Mouse (Mus musculus) heart, embryonic 14.5 days (tissue): ENCODE data around the gene Cep83. TPM values are rescaled to one million over a fixed set of nuclear protein-coding genes. Genes with fewer than 3 reads are reported as not detected.

Experiments used
- ATAC-seq: fragments of 200-750 bp; cut with Nextera tagmentation; 2 replicates; pipeline ENCODE4 v1.8.0; 2017; ENCODE audit warnings: low read depth, moderate TSS enrichment; ENCODE audit not compliant: insufficient number of reproducible peaks, insufficient read depth, low FRiP score
- H3K27ac ChIP-seq, 2 experiments: fragments of 200-500 bp in 1 of 2; fragments of 300-500 bp in 1 of 2; sonication (generic) in 1 of 2; replicated peaks in 1 of 2; 2 replicates each; pipeline ENCODE4 v1.5.1; 2012 to 2014; ENCODE audit warnings: low read depth in 2 of 2, low read length in 2 of 2, control low read depth in 1 of 2, mild to moderate bottlenecking in 1 of 2, mixed read lengths in 1 of 2; ENCODE audit not compliant: control insufficient read depth in 1 of 2, insufficient read depth in 1 of 2
- H3K27me3 ChIP-seq: fragments of 300-500 bp; sonication (generic); 2 replicates; pipeline ENCODE4 v1.6.1; 2014; ENCODE audit warnings: mild to moderate bottlenecking, low read length, control low read depth; ENCODE audit not compliant: control insufficient read depth, insufficient read depth
- H3K36me3 ChIP-seq: fragments of 300-500 bp; sonication (generic); 2 replicates; pipeline ENCODE4 v1.6.1; 2014; ENCODE audit warnings: mild to moderate bottlenecking, control low read depth, low read length, mixed read lengths; ENCODE audit not compliant: control insufficient read depth, insufficient read depth
- H3K4me1 ChIP-seq, 2 experiments: fragments of 200-500 bp in 1 of 2; fragments of 300-500 bp in 1 of 2; sonication (generic) in 1 of 2; 2 replicates each; pipeline ENCODE4 v1.6.1; 2012 to 2014; ENCODE audit warnings: low read length in 2 of 2, control low read depth in 1 of 2, mixed read lengths in 1 of 2; ENCODE audit not compliant: control insufficient read depth in 2 of 2, insufficient read depth in 2 of 2
- H3K4me2 ChIP-seq: fragments of 300-500 bp; sonication (generic); 2 replicates; pipeline ENCODE4 v1.6.1; 2014; ENCODE audit warnings: mild to moderate bottlenecking, low read length
- H3K4me3 ChIP-seq, 2 experiments: fragments of 200-500 bp in 1 of 2; fragments of 300-500 bp in 1 of 2; sonication (generic) in 1 of 2; 2 replicates each; pipeline ENCODE4 v1.5.1; 2012 to 2014; ENCODE audit warnings: low read length in 2 of 2, mild to moderate bottlenecking in 2 of 2, control low read depth in 1 of 2, low read depth in 1 of 2, moderate library complexity in 1 of 2; ENCODE audit not compliant: control insufficient read depth in 1 of 2, insufficient read depth in 1 of 2
- H3K9ac ChIP-seq: fragments of 300-500 bp; sonication (generic); 2 replicates; pipeline ENCODE4 v1.6.1; 2014; ENCODE audit warnings: mild to moderate bottlenecking, low read length
- H3K9me3 ChIP-seq: fragments of 300-500 bp; sonication (generic); 2 replicates; pipeline ENCODE4 v1.6.1; 2016; ENCODE audit warnings: low read length, control low read depth; ENCODE audit not compliant: control insufficient read depth
- WGBS: fragments of 180-500 bp; shearing (Covaris S2); extraction: QIAGEN DNeasy Blood & Tissue Kit; methylation state at CpG from one replicate; pipeline ENCODE4 v1.1.7; 2014; 5-methylcytosine and 5-hydroxymethylcytosine counted together
- polyA plus RNA-seq: library from polyadenylated mRNA; unstranded; fragments of >200 nt; fragmentation: Nextera tagmentation; extraction: Ambion mirVana; gene quantifications from 2 replicates; pipeline ENCODE4 v1.2.1, GENCODE M21; 2014

Cep83 gene
- polyA plus RNA-seq, 1 experiment from 2014 or later: 21.5 TPM

GRCm38 (mm10) chr10:94689176-94689510 lies 689 bp downstream of the Cep83 start:
- Histone ChIP-seq H3K4me1 (peaks cover 3 to 9% of the 10 kb centered on the region in 2 experiments; a peak in 3 of 4 replicates), H3K4me3 (peak overlapping the region; percentile 74 to 97), H3K4me2 (peak overlapping the region; percentile 93), H3K36me3 (no peaks in the 10 kb centered on the region), H3K9me3 (no peaks in the 10 kb centered on the region), H3K9ac (peak overlapping the region; percentile 94), H3K27ac (peak overlapping the region; percentile 78 to 98), H3K27me3 (no peaks in the 10 kb centered on the region)
- no peak; the same call in 1 of the 2 replicates for ATAC-seq
- WGBS: 0% methylated on average over 7 of the region's 7 CpGs

GRCm38 (mm10) chr10:94690376-94690775 lies 1.9 kb downstream of the Cep83 start:
- ATAC-seq: no peak
- H3K9ac ChIP-seq: no peak overlapping the region
- 0 out of 2 replicates have a peak overlapping the region, but pooled peaks have one; percentile 2 for H3K4me2 ChIP-seq
- 58% methylated on average over 1 of the region's 1 CpGs for WGBS
- no peak overlapping the region for H3K27ac ChIP-seq
- peaks cover 3 to 9% of the 10 kb centered on the region in 2 experiments; a peak in 3 of 4 replicates for H3K4me1 ChIP-seq
- H3K9me3 ChIP-seq: no peaks in the 10 kb centered on the region
- H3K27me3 ChIP-seq: no peaks in the 10 kb centered on the region
- no peaks in the 10 kb centered on the region for H3K36me3 ChIP-seq
- no peak overlapping the region for H3K4me3 ChIP-seq

DNA sequence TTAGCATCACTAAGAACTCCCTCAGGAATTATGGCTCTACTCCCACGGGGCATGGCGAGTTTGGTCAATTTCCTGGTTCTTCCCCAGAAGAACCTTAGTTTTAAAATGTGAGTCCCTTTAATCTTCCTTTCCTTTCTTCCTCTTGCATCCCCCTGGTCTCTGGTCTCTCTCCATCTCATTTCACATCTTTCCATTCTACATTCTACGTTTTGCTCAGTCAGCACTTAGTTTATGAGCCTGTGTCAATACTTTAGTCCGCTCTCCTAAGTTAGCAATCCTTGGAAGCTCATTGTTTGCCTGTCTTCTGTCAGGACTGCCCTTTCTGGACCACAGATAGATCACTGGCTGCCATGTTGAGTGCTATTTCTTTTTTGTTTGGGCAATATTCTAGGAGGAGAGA lies 3.7 kb downstream of the Cep83 start:
- H3K9me3 ChIP-seq: no peaks in the 10 kb centered on the region
- WGBS: 94% methylated on average over 4 of the region's 4 CpGs

GRCm38 (mm10) chr10:94705643-94706258 lies 17.3 kb downstream of the Cep83 start:
- Histone ChIP-seq H3K4me3 (no peak overlapping the region), H3K36me3 (no peaks in the 10 kb centered on the region), H3K27me3 (no peaks in the 10 kb centered on the region), H3K4me1 (peaks cover 0 to 8% of the 10 kb centered on the region in 2 experiments; a peak in 3 of 4 replicates), H3K9ac (no peak overlapping the region), H3K27ac (no peak overlapping the region), H3K4me2 (no peak overlapping the region), H3K9me3 (peaks cover 5% of the 10 kb centered on the region; the same call in 1 of the 2 replicates)
- WGBS: 78% methylated on average over 4 of the region's 4 CpGs
- no peak for ATAC-seq

More for the DNA sequence above, 3.7 kb downstream of the Cep83 start:
- H3K27me3 ChIP-seq: no peaks in the 10 kb centered on the region
- no peak overlapping the region for H3K9ac ChIP-seq
- peaks cover 3 to 9% of the 10 kb centered on the region in 2 experiments; a peak in 3 of 4 replicates for H3K4me1 ChIP-seq
- no peak overlapping the region for H3K4me3 ChIP-seq
- H3K4me2 ChIP-seq: no peak overlapping the region
- H3K36me3 ChIP-seq: no peaks in the 10 kb centered on the region
- no peak for ATAC-seq
- no peak overlapping the region for H3K27ac ChIP-seq

GRCm38 (mm10) chr10:94706695-94707094 lies 18.2 kb downstream of the Cep83 start:
- Histone ChIP-seq H3K9ac (no peak overlapping the region), H3K4me2 (no peak overlapping the region), H3K4me1 (peaks cover 0 to 8% of the 10 kb centered on the region in 2 experiments; a peak in 3 of 4 replicates), H3K9me3 (peaks cover 5% of the 10 kb centered on the region; the same call in 1 of the 2 replicates), H3K27ac (no peak overlapping the region), H3K27me3 (no peaks in the 10 kb centered on the region), H3K36me3 (no peaks in the 10 kb centered on the region), H3K4me3 (no peak overlapping the region)
- no peak for ATAC-seq
- WGBS: 89% methylated on average over 2 of the region's 2 CpGs

- Histone ChIP-seq H3K9ac (no peak overlapping the region), H3K4me1 (peaks cover 0 to 8% of the 10 kb centered on the region in 2 experiments; a peak in 3 of 4 replicates), H3K4me2 (no peak overlapping the region), H3K4me3 (no peak overlapping the region), H3K9me3 (peaks cover 5% of the 10 kb centered on the region; the same call in 1 of the 2 replicates), H3K27me3 (no peaks in the 10 kb centered on the region), H3K27ac (no peak overlapping the region), H3K36me3 (no peaks in the 10 kb centered on the region)
- 78% methylated on average over 3 of the region's 3 CpGs for WGBS
- ATAC-seq: no peak
These were observed 21.3 kb downstream of the Cep83 start for GRCm38 (mm10) chr10:94709622-94710319.

DNA sequence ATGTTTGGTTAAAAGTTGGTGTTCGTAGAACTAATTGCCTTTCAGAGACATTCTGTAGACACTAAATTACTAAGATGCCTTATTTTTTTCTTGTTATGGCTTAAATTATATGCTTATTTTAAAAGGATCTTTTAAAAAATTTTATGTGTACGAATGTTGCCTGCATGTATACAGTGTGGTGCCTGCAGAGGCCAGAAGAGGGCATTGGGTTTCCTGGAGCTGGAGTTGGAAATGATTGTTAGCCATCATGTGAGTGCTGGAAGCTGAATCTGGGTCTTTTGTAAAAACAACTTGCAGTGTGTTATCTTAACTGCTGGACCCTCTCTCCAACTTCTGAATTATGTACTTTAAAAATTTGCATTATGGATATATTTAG lies 21.9 kb downstream of the Cep83 start:
- no peak overlapping the region for H3K27ac ChIP-seq
- ATAC-seq: no peak
- peaks cover 0 to 8% of the 10 kb centered on the region in 2 experiments; a peak in 3 of 4 replicates for H3K4me1 ChIP-seq
- H3K27me3 ChIP-seq: no peaks in the 10 kb centered on the region
- WGBS: 94% methylated on average over 2 of the region's 2 CpGs
- H3K9me3 ChIP-seq: peaks cover 5% of the 10 kb centered on the region; the same call in 1 of the 2 replicates
- no peak overlapping the region for H3K4me2 ChIP-seq
- H3K4me3 ChIP-seq: no peak overlapping the region
- H3K36me3 ChIP-seq: no peaks in the 10 kb centered on the region
- no peak overlapping the region for H3K9ac ChIP-seq
